Mouse (Mus musculus) liver, embryonic 14.5 days (tissue): ENCODE measurements at regions not wholly inside any gene's neighbourhood (a gene's known extent, or its start where the extent isn't known, plus 50 kb on each side); places are given as distances from the start of the nearest gene placed in this dataset.

Experiments
- CTCF ChIP-seq: IDR thresholded peaks from 2 replicates; pipeline ENCODE4 v1.5.1; 2016; ENCODE audit warnings: antibody characterized with exemption, low read depth, control low read depth
- EP300 ChIP-seq: IDR thresholded peaks from 2 replicates; pipeline ENCODE4 v1.6.1; 2016; ENCODE audit warnings: antibody characterized with exemption, low read depth

- TF ChIP-seq EP300 (peak; percentile 41), CTCF (no peak)
Measured at GRCm38 (mm10) chrX:94857954-94858353, 133.6 kb downstream of the Zxdb start.
